Mouse (Mus musculus) Patski (cell line): ENCODE measurements around the gene Gm28305. TPM values are rescaled to one million over a fixed set of nuclear protein-coding genes. Genes with fewer than 3 reads are reported as not detected.

Experiments
- ATAC-seq: fragments of 100-300 bp; one replicate; pipeline ENCODE4 v1.8.0; 2021
- CTCF ChIA-PET: fragments of 350-600 bp; sonication (Branson Sonifier 250); formaldehyde crosslinking; loops from one replicate; lab custom pipeline; 2022; ENCODE audit warnings: inconsistent platforms; lab: Charles Lee
- POLR2A ChIA-PET: fragments of 350-600 bp; sonication (Branson Sonifier 250); formaldehyde crosslinking; loops from one replicate; lab custom pipeline; 2022; ENCODE audit warnings: antibody characterized with exemption, inconsistent platforms; lab: Charles Lee
- DNase-seq: peaks from one replicate; pipeline ENCODE4 v3.0.0-alpha.2; 2011; ENCODE audit warnings: low read depth, low spot score
- H3K27me3 ChIP-seq: fragments of 371-371 bp; one replicate; pipeline ENCODE4 v1.5.1; 2021
- CTCF ChIP-seq: fragments of 100-300 bp; IDR thresholded peaks from one replicate; pipeline ENCODE4 v1.5.1; 2021
- in situ Hi-C: fragments of 300-500 bp; cut with MboI; formaldehyde crosslinking; loops from 3 replicates; pipeline ENCODE4 v1.11.1; 2018; ENCODE audit warnings: low pct_unique_long_range_greater_than_20kb, mixed read lengths
- polyA plus RNA-seq: library from polyadenylated mRNA; unstranded; gene quantifications from one replicate; pipeline ENCODE4 v1.2.3, GENCODE M21; 2021

Gene Gm28305
- polyA plus RNA-seq, 1 experiment from 2014 or later: not detected

GRCm38 (mm10) chr9:104034718-104035117, 5.7 kb upstream of the Gm28305 start:
- CTCF ChIA-PET: interaction anchor here (0.7 to 2.1 kb wide), 4 partner anchors 10 to 59 kb away, joined by 3 to 9 read pairs (median 3); no protein-coding TSS in a partner anchor
- in situ Hi-C loops: no loop called here
- no peak for TF ChIP-seq CTCF
- no peak for ATAC-seq
- POLR2A ChIA-PET: no interaction called here
- H3K27me3 ChIP-seq: no peaks in the 10 kb centered on the region
- no peak for DNase-seq

- no peaks in the 10 kb centered on the region for H3K27me3 ChIP-seq
- ChIA-PET POLR2A (no interaction called here), CTCF (interaction anchor here (1.2 to 2.1 kb wide), 3 partner anchors 9 to 58 kb away, joined by 3 to 9 read pairs (median 3); no protein-coding TSS in a partner anchor)
- DNase-seq (peak; percentile 1), ATAC-seq (peak; percentile 93)
- TF ChIP-seq CTCF: peak; percentile 80
- in situ Hi-C loops: no loop called here
These were observed 5.0 kb upstream of the Gm28305 start for GRCm38 (mm10) chr9:104035261-104036015.

DNA sequence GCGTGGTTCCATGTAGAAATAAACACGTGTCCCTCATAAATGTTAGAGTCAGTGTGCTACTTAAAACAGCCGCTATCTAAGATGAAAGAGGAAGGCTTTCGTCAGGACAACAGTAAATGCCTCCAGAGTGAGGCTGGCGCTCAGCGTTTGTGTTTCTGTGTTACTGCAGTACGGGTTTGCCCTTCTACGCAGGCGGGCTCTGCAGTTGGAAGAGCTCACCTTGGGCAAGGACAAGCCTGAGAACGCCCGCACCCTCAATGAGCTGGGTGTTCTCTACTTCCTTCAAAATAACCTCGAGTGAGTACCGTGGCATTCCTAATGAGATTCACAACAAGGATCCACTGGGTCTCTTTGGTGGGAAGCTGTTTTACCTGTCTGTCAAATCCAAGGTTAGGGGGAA, 2.2 kb upstream of the Gm28305 start:
- ATAC-seq (no peak), DNase-seq (no peak)
- in situ Hi-C loops: no loop called here
- ChIA-PET CTCF (interaction anchor here (1.7 kb wide), 1 partner anchor 15 kb away, joined by 6 read pairs; no protein-coding TSS in a partner anchor), POLR2A (no interaction called here)
- no peak for TF ChIP-seq CTCF
- H3K27me3 ChIP-seq: no peaks in the 10 kb centered on the region

DNA sequence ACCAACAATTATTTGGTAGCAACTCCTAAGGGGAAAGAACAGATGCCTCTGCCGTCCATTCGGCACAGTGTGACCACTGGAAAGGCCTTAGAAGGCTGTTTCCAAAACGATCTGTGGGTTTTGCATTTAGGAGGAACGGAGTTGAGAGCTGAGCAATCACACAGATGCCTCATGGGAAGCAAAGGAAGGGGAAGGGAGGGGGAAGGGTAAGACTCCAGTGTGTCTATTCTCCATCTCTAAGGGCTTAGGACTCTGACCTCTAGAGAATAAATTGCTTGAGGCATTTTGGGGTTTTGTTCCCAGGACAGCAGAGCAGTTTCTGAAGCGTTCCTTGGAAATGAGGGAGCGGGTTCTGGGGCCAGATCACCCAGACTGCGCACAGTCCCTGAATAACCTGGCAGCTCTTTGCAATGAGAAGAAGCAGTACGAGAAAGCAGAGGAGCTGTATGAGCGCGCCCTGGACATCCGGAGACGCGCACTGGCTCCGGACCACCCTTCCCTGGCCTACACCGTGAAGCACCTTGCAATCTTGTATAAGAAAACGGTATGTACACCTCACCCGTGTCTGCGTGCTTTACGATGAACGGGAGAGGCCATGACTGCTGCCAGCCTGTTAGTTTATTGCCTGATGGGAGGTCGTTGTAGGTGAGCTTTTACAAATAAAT, 1.3 kb upstream of the Gm28305 start:
- ChIA-PET CTCF (interaction anchor here (1.0 kb wide), 1 partner anchor 10 kb away, joined by 3 read pairs; no protein-coding TSS in a partner anchor), POLR2A (no interaction called here)
- TF ChIP-seq CTCF: no peak
- no peak for DNase-seq
- in situ Hi-C loops: no loop called here
- no peak for ATAC-seq
- no peaks in the 10 kb centered on the region for H3K27me3 ChIP-seq

DNA sequence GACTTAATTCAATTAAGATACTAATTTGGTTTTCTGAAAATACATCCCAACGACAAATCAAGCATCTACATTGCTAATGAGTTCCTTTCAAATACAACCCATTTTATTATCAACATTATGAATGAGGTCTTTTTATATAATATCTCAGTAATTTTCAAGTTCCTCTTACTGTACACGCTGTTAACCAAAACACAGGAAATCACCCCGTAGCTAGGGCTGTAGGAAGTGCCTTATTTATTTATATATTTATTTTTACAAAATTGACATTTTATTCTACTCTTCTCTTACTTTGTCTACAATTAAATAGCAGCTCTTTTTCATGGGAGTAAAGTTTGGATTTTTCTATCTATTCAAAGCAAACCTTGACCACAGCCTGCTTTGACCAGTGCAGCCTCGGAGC, 720 bp upstream of the Gm28305 start:
- ATAC-seq (no peak), DNase-seq (no peak)
- H3K27me3 ChIP-seq: no peaks in the 10 kb centered on the region
- in situ Hi-C loops: no loop called here
- TF ChIP-seq CTCF: no peak
- ChIA-PET POLR2A (no interaction called here), CTCF (interaction anchor here (1.0 kb wide), 1 partner anchor 11 kb away, joined by 3 read pairs; no protein-coding TSS in a partner anchor)

- no peak for TF ChIP-seq CTCF
- H3K27me3 ChIP-seq: no peaks in the 10 kb centered on the region
- ATAC-seq (no peak), DNase-seq (no peak)
- in situ Hi-C loops: no loop called here
- POLR2A ChIA-PET: no interaction called here
- CTCF ChIA-PET: interaction anchor here (0.8 to 0.9 kb wide), 2 partner anchors 10 to 17 kb away, joined by 3 read pairs; no protein-coding TSS in a partner anchor
These were observed 3.2 kb downstream of the Gm28305 start for GRCm38 (mm10) chr9:104043676-104044075.

DNA sequence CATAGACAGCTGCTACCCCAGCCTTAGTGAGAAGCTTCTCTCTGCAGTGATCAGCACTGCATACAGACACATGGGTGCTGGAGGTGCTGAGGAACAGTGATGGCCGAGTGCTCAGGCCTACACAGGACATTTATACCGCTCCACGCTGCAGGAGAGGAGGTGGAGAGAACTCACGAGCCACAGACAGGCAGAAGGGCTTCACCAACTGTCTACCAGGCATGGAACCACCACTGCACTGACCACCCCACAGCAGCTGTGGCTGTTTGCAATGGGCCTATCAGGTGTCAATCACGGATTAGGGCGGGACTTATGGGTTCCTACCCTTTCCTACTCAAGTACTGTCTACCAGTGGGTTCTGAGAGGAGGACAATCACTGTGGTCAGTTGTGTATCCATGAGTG, 10.6 kb downstream of the Gm28305 start:
- no peak for TF ChIP-seq CTCF
- H3K27me3 ChIP-seq: no peaks in the 10 kb centered on the region
- no peak for DNase-seq
- ATAC-seq: no peak
- POLR2A ChIA-PET: no interaction called here
- CTCF ChIA-PET: no interaction called here
- in situ Hi-C loops: no loop called here

- POLR2A ChIA-PET: no interaction called here
- in situ Hi-C loops: no loop called here
These were observed 22.2 kb downstream of the Gm28305 start, which contains the start of gene Uba5 for GRCm38 (mm10) chr9:104062430-104063243. Gene Uba5 (minus strand): TSS chr9:104063134.

DNA sequence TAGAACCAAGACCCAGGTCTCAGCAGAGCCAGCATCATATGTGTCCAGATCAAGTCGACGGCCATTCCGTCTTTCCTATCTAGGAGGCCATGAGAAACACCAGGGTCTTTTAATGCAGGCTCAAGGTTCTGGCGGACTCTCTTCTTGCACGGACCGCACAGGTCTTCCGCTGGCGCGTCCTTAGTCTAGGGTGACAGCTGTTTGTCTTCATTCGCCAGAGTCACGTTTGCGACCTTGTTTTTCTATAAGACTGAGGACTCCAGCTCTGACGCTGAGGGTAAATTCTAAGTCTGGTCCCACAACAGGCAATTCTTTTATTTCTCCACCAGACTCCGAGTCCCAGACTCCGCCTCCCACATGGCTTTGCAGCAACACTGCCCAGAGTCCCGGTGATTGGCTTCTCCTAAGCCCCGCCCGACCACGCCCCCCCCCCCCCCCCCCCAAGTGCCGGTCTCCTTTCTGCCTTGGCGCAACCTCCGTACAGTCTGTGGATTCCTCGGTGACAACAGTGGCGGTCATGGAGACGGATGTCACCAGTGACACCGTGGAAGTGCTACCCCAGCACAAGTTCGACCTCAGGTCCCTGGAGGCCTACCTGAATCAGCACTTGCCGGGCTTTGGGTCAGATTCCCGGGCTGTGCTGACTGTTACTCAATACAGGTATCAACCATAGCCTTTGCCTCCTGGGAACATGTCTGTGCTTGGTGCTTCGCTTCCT, 22.9 kb downstream of the Gm28305 start, which contains the start of gene Acad11:
Gene Acad11, plus strand, starts transcription at position 134 of the 718 bp plus-strand sequence.
- H3K27me3 ChIP-seq: no peaks in the 10 kb centered on the region
- POLR2A ChIA-PET: no interaction called here
- in situ Hi-C loops: no loop called here
- TF ChIP-seq CTCF: no peak
- peak; percentile 79 for ATAC-seq
- CTCF ChIA-PET: interaction anchor here (0.8 kb wide), 1 partner anchor 13 kb away, joined by 3 read pairs; no protein-coding TSS in a partner anchor
- peak; percentile 83 for DNase-seq

More at GRCm38 (mm10) chr9:104062430-104063243, 22.2 kb downstream of the Gm28305 start, which contains the start of gene Uba5:
- DNase-seq: no peak
- no peak for TF ChIP-seq CTCF
- CTCF ChIA-PET: interaction anchor here (0.8 kb wide), 1 partner anchor 13 kb away, joined by 3 read pairs; no protein-coding TSS in a partner anchor
- H3K27me3 ChIP-seq: no peaks in the 10 kb centered on the region
- ATAC-seq: peak; percentile 85
